Mouse (Mus musculus): ENCODE measurements around the gene Prkcg. TPM values are rescaled to one million over a fixed set of nuclear protein-coding genes. Genes with fewer than 3 reads are reported as not detected.
"Not testable (repeated sequence)": the region's sequence is repeated elsewhere in the genome, so short reads cannot be mapped to it uniquely, and the experiment has no call there.

Prkcg gene
- polyA plus RNA-seq, 1 experiment from 2014 or later = 0.04 TPM

GRCm38 (mm10) chr7:3275455-3276170 lies 13.4 kb upstream of the Prkcg start:
- no peak overlapping the region for H3K4me2 ChIP-seq
- no peak for ATAC-seq
- no peak overlapping the region for H3K9ac ChIP-seq
- no peaks in the 10 kb centered on the region for H3K9me3 ChIP-seq (replicated peaks)
- H3K27me3 ChIP-seq (replicated peaks) = no peaks in the 10 kb centered on the region
- no peaks in the 10 kb centered on the region for H3K36me3 ChIP-seq
- H3K4me1 ChIP-seq = no peaks in the 10 kb centered on the region
- no peak overlapping the region for H3K4me3 ChIP-seq
- WGBS (ENCODE audit: insufficient replicate concordance) = 41% methylated on average over 6 of the region's 6 CpGs
- peak overlapping the region; percentile 60; the same call in 1 of the 2 replicates for H3K27ac ChIP-seq

GRCm38 (mm10) chr7:3276781-3277180 lies 12.2 kb upstream of the Prkcg start:
- not testable (repeated sequence) for H3K27me3 ChIP-seq (replicated peaks); H3K4me1 ChIP-seq; H3K4me2 ChIP-seq; H3K27ac ChIP-seq; H3K9ac ChIP-seq; H3K36me3 ChIP-seq; ATAC-seq; H3K9me3 ChIP-seq (replicated peaks); H3K4me3 ChIP-seq
- WGBS (ENCODE audit: insufficient replicate concordance) = 51% methylated on average over 4 of the region's 4 CpGs

GRCm38 (mm10) chr7:3280080-3280653 lies 8.8 kb upstream of the Prkcg start:
- Histone ChIP-seq H3K4me1 (no peaks in the 10 kb centered on the region), H3K36me3 (no peaks in the 10 kb centered on the region), H3K9me3 (replicated peaks) (no peaks in the 10 kb centered on the region), H3K27ac (no peak overlapping the region), H3K4me2 (no peak overlapping the region), H3K27me3 (replicated peaks) (no peaks in the 10 kb centered on the region), H3K4me3 (no peak overlapping the region), H3K9ac (no peak overlapping the region)
- 62% methylated on average over 5 of the region's 5 CpGs for WGBS (ENCODE audit: insufficient replicate concordance)
- ATAC-seq = no peak

GRCm38 (mm10) chr7:3280654-3281153 lies 8.3 kb upstream of the Prkcg start:
- ATAC-seq = no peak
- H3K4me1 ChIP-seq = no peaks in the 10 kb centered on the region
- H3K27me3 ChIP-seq (replicated peaks) = no peaks in the 10 kb centered on the region
- no peak overlapping the region for H3K4me3 ChIP-seq
- WGBS (ENCODE audit: insufficient replicate concordance) = 42% methylated on average over 8 of the region's 8 CpGs
- H3K36me3 ChIP-seq = no peaks in the 10 kb centered on the region
- no peak overlapping the region for H3K27ac ChIP-seq
- H3K9me3 ChIP-seq (replicated peaks) = no peaks in the 10 kb centered on the region
- H3K4me2 ChIP-seq = no peak overlapping the region
- no peak overlapping the region for H3K9ac ChIP-seq

GRCm38 (mm10) chr7:3281741-3282140 lies 7.2 kb upstream of the Prkcg start:
- Histone ChIP-seq H3K36me3 (no peaks in the 10 kb centered on the region), H3K4me1 (no peaks in the 10 kb centered on the region), H3K9ac (no peak overlapping the region), H3K27ac (no peak overlapping the region), H3K27me3 (replicated peaks) (no peaks in the 10 kb centered on the region), H3K9me3 (replicated peaks) (no peaks in the 10 kb centered on the region), H3K4me2 (no peak overlapping the region), H3K4me3 (no peak overlapping the region)
- 64% methylated on average over 6 of the region's 6 CpGs for WGBS (ENCODE audit: insufficient replicate concordance)
- no peak for ATAC-seq

- Histone ChIP-seq H3K4me3 (no peak overlapping the region), H3K27me3 (replicated peaks) (no peaks in the 10 kb centered on the region), H3K27ac (no peak overlapping the region), H3K9ac (no peak overlapping the region), H3K36me3 (no peaks in the 10 kb centered on the region), H3K4me1 (peaks cover 3% of the 10 kb centered on the region; the same call in 1 of the 2 replicates), H3K4me2 (no peak overlapping the region), H3K9me3 (replicated peaks) (no peaks in the 10 kb centered on the region)
- peak; percentile 44; the same call in 1 of the 2 replicates for ATAC-seq
- WGBS (ENCODE audit: insufficient replicate concordance) = 57% methylated on average over 11 of the region's 11 CpGs
Measured at GRCm38 (mm10) chr7:3283081-3283875, 5.7 kb upstream of the Prkcg start.

GRCm38 (mm10) chr7:3284604-3285003 lies 4.4 kb upstream of the Prkcg start:
- Histone ChIP-seq H3K4me3 (no peak overlapping the region), H3K36me3 (no peaks in the 10 kb centered on the region), H3K27me3 (replicated peaks) (no peaks in the 10 kb centered on the region), H3K4me2 (no peak overlapping the region), H3K9me3 (replicated peaks) (no peaks in the 10 kb centered on the region), H3K4me1 (peaks cover 13% of the 10 kb centered on the region), H3K9ac (no peak overlapping the region), H3K27ac (no peak overlapping the region)
- no peak for ATAC-seq
- 77% methylated on average over 10 of the region's 10 CpGs for WGBS (ENCODE audit: insufficient replicate concordance)

GRCm38 (mm10) chr7:3286036-3286435 lies 2.9 kb upstream of the Prkcg start:
- H3K4me1 ChIP-seq = peaks cover 27% of the 10 kb centered on the region
- ATAC-seq = no peak
- no peak overlapping the region for H3K4me3 ChIP-seq
- no peak overlapping the region for H3K9ac ChIP-seq
- H3K27ac ChIP-seq = no peak overlapping the region
- H3K9me3 ChIP-seq (replicated peaks) = no peaks in the 10 kb centered on the region
- 66% methylated on average over 5 of the region's 5 CpGs for WGBS (ENCODE audit: insufficient replicate concordance)
- no peak overlapping the region for H3K4me2 ChIP-seq
- H3K27me3 ChIP-seq (replicated peaks) = no peaks in the 10 kb centered on the region
- no peaks in the 10 kb centered on the region for H3K36me3 ChIP-seq

GRCm38 (mm10) chr7:3287186-3287585 lies 1.8 kb upstream of the Prkcg start:
- 73% methylated on average over 7 of the region's 7 CpGs for WGBS (ENCODE audit: insufficient replicate concordance)
- no peak overlapping the region for H3K27ac ChIP-seq
- H3K4me3 ChIP-seq = no peak overlapping the region
- no peaks in the 10 kb centered on the region for H3K9me3 ChIP-seq (replicated peaks)
- H3K36me3 ChIP-seq = no peaks in the 10 kb centered on the region
- peaks cover 37% of the 10 kb centered on the region for H3K4me1 ChIP-seq
- no peaks in the 10 kb centered on the region for H3K27me3 ChIP-seq (replicated peaks)
- H3K9ac ChIP-seq = no peak overlapping the region
- ATAC-seq = no peak
- no peak overlapping the region for H3K4me2 ChIP-seq

- Histone ChIP-seq H3K27ac (no peak overlapping the region), H3K27me3 (replicated peaks) (no peaks in the 10 kb centered on the region), H3K9ac (peak overlapping the region; percentile 57), H3K36me3 (0 out of 2 replicates have a peak, but pooled peaks cover 6% of the 10 kb centered on the region), H3K9me3 (replicated peaks) (no peaks in the 10 kb centered on the region), H3K4me3 (peak overlapping the region; percentile 46), H3K4me1 (peaks cover 60% of the 10 kb centered on the region), H3K4me2 (peak overlapping the region; percentile 73)
- ATAC-seq = peak; percentile 84
- WGBS (ENCODE audit: insufficient replicate concordance) = 3% methylated on average over 18 of the region's 18 CpGs
Measured at GRCm38 (mm10) chr7:3290257-3291033, 1.5 kb downstream of the Prkcg start.

- Histone ChIP-seq H3K27me3 (replicated peaks) (no peaks in the 10 kb centered on the region), H3K9me3 (replicated peaks) (no peaks in the 10 kb centered on the region), H3K4me3 (peak overlapping the region; percentile 46), H3K36me3 (0 out of 2 replicates have a peak, but pooled peaks cover 6% of the 10 kb centered on the region), H3K4me1 (peaks cover 65% of the 10 kb centered on the region), H3K4me2 (peak overlapping the region; percentile 73), H3K27ac (no peak overlapping the region), H3K9ac (no peak overlapping the region)
- 44% methylated on average over 6 of the region's 6 CpGs for WGBS (ENCODE audit: insufficient replicate concordance)
- ATAC-seq = no peak
Measured at GRCm38 (mm10) chr7:3291197-3291596, 2.2 kb downstream of the Prkcg start.

Measured in liver, embryonic 12.5 days (tissue).